Mouse (Mus musculus) kidney, adult 2 months (tissue): ENCODE results near the gene Kcnh7.

ENCODE experiments used
- CTCF ChIP-seq: fragments of 200-500 bp; conservative IDR thresholded peaks from 2 replicates; pipeline ENCODE4 v1.5.1; 2011; ENCODE audit warnings: low read depth, mild to moderate bottlenecking, control low read depth, low read length, moderate library complexity, mixed read lengths; ENCODE audit not compliant: insufficient read depth, insufficient read length
- POLR2A ChIP-seq: fragments of 200-500 bp; IDR thresholded peaks from one replicate; pipeline ENCODE4 v1.6.1; 2011; ENCODE audit warnings: low read depth, low read length, control low read depth

DNA sequence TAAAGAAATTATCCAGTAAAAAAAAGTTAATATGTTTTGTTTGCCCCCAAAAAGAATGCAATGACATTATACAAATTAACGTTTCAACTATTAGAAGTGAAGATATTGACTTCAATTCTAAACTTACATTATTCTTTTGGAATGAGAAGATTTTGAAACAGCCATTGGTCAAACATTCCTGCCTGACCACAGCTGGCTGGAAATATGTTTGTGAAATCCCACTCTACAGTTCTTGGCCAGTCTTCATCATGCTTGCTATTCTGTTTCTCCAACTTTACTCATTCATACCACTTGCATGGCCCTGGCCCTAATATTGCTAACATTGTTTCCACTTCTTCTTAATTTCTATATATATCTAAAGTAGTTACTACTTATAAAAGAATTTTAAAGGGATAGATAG is 349.8 kb downstream of the Kcnh7 start:
- TF ChIP-seq CTCF (no peak), POLR2A (no peak)
